Mouse (Mus musculus) heart, postnatal 0 days (tissue): ENCODE data around the gene Ank.

Experiments used
- CTCF ChIP-seq: IDR thresholded peaks from 2 replicates; pipeline ENCODE4 v1.5.1; 2016; ENCODE audit warnings: antibody characterized with exemption, control low read depth, low read depth
- EP300 ChIP-seq: IDR thresholded peaks from 2 replicates; pipeline ENCODE4 v1.6.1; 2016; ENCODE audit warnings: antibody characterized with exemption, low read depth

DNA sequence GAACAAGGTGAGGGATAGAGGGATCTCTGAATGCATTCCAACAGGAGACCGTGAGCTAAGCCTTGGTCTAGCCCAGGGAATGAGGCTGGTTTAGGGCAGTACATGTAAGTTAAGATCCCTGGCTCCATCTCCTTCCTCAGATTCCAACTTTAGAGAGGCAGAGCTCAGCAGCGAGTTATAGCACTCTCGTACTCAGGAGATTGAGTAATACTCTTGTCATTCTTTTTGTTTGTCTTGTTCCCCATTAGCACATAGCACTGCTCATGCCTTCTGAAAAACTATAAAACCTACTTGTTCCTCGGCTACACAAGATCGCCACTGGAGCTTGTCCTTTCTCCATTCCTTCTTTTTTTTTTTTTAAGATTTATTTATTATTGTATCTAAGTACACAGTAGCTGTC lies 134.0 kb downstream of the Ank start:
- TF ChIP-seq CTCF (no peak), EP300 (no peak)
